Mouse (Mus musculus): ENCODE measurements around the gene Evpl.

Evpl gene

GRCm38 (mm10) chr11:116255090-116255981, 17.5 kb upstream of the Evpl start:
- DNase-seq, result no peak

- DNase-seq, result no peak
These were observed 16.8 kb upstream of the Evpl start for GRCm38 (mm10) chr11:116254627-116255026.

- no peak for DNase-seq
These were observed 15.3 kb upstream of the Evpl start for GRCm38 (mm10) chr11:116253076-116253600.

GRCm38 (mm10) chr11:116250898-116251297, 13.0 kb upstream of the Evpl start:
- no peak for DNase-seq

- DNase-seq, result no peak
These were observed 9.8 kb upstream of the Evpl start for GRCm38 (mm10) chr11:116247502-116248222.

- no peak for DNase-seq
These were observed 7.7 kb upstream of the Evpl start for GRCm38 (mm10) chr11:116245616-116246015.

GRCm38 (mm10) chr11:116244580-116244979, 6.7 kb upstream of the Evpl start:
- DNase-seq, result no peak

GRCm38 (mm10) chr11:116241744-116242235, 3.9 kb upstream of the Evpl start:
- DNase-seq, result no peak

GRCm38 (mm10) chr11:116239797-116240196, 1.9 kb upstream of the Evpl start:
- no peak for DNase-seq

GRCm38 (mm10) chr11:116234901-116235300, 3.0 kb downstream of the Evpl start:
- no peak for DNase-seq

- no peak for DNase-seq
These were observed 5.5 kb downstream of the Evpl start for GRCm38 (mm10) chr11:116232427-116232826.

GRCm38 (mm10) chr11:116228699-116229098, 9.2 kb downstream of the Evpl start:
- no peak for DNase-seq

- DNase-seq, result peak; percentile 84 to 85
These were observed 11.5 kb downstream of the Evpl start for GRCm38 (mm10) chr11:116226414-116226813.

- DNase-seq, result no peak
These were observed 15.2 kb downstream of the Evpl start for GRCm38 (mm10) chr11:116222740-116223059.

- no peak for DNase-seq
These were observed 15.7 kb downstream of the Evpl start for GRCm38 (mm10) chr11:116221931-116222739.

GRCm38 (mm10) chr11:116219885-116220284, 18.0 kb downstream of the Evpl start:
- DNase-seq, result peak; percentile 45 to 52

GRCm38 (mm10) chr11:116218737-116219400, 19.0 kb downstream of the Evpl start:
- peak; percentile 48 to 51 for DNase-seq

- DNase-seq, result no peak
These were observed 19.6 kb downstream of the Evpl start for GRCm38 (mm10) chr11:116218263-116218662.

GRCm38 (mm10) chr11:116216549-116216948, 21.3 kb downstream of the Evpl start:
- no peak for DNase-seq

- no peak for DNase-seq
These were observed 21.9 kb downstream of the Evpl start for GRCm38 (mm10) chr11:116215991-116216390.

GRCm38 (mm10) chr11:116215181-116215580, 22.7 kb downstream of the Evpl start:
- no peak for DNase-seq

GRCm38 (mm10) chr11:116213877-116214510, 23.9 kb downstream of the Evpl start:
- DNase-seq, result no peak
